Mouse (Mus musculus): ENCODE measurements around the gene P2ry13. TPM values are rescaled to one million over a fixed set of nuclear protein-coding genes. Genes with fewer than 3 reads are reported as not detected.

Gene P2ry13
- polyA plus RNA-seq, 1 experiment from 2014 or later: 0.69 TPM

DNA sequence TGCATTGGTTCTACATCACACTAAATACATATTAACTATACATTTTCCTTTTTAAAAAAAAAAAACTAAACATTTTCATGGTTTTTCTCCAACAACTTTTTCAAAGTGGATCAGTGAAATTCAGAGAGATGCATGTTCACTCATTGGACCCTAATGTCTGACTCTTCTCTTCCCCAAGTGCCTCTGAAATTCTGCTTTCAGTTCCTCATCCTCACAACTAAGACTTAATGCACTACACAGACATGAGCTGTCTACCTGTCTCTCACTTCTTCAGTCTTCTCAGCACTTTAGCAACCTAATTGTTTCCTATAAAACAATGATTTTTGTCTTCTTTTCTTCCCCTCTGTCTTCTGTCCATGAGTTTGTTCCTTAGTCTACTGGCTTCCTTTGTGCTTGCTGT is 14.7 kb upstream of the P2ry13 start:
- H3K4me3 ChIP-seq (ENCODE audit: low read length): no peak overlapping the region
- H3K9ac ChIP-seq (replicated peaks; ENCODE audit: low read length): no peak overlapping the region
- H3K27me3 ChIP-seq (ENCODE audit: insufficient read depth, low read length): no peaks in the 10 kb centered on the region
- H3K36me3 ChIP-seq (ENCODE audit: insufficient read depth, low read length): no peaks in the 10 kb centered on the region
- peaks cover 13% of the 10 kb centered on the region for H3K4me1 ChIP-seq (ENCODE audit: insufficient read depth, low read length)
- H3K9me3 ChIP-seq (ENCODE audit: low read length): no peaks in the 10 kb centered on the region
- no peak overlapping the region for H3K27ac ChIP-seq (ENCODE audit: low read length)
- ATAC-seq (ENCODE audit: low FRiP score, low TSS enrichment): no peak
- no peak overlapping the region for H3K4me2 ChIP-seq (replicated peaks; ENCODE audit: low read depth, low read length)

- 90% methylated on average over 2 of the region's 2 CpGs for WGBS
- Histone ChIP-seq H3K4me3 (ENCODE audit: low read length) (no peak overlapping the region), H3K9me3 (ENCODE audit: low read length) (no peaks in the 10 kb centered on the region), H3K27ac (ENCODE audit: low read length) (no peak overlapping the region), H3K36me3 (ENCODE audit: insufficient read depth, low read length) (no peaks in the 10 kb centered on the region), H3K4me2 (replicated peaks; ENCODE audit: low read depth, low read length) (no peak overlapping the region), H3K4me1 (ENCODE audit: insufficient read depth, low read length) (no peaks in the 10 kb centered on the region), H3K9ac (replicated peaks; ENCODE audit: low read length) (no peak overlapping the region), H3K27me3 (ENCODE audit: insufficient read depth, low read length) (no peaks in the 10 kb centered on the region)
- ATAC-seq (ENCODE audit: low FRiP score, low TSS enrichment): no peak
These were observed 11.6 kb upstream of the P2ry13 start for GRCm38 (mm10) chr3:59222303-59222702.

DNA sequence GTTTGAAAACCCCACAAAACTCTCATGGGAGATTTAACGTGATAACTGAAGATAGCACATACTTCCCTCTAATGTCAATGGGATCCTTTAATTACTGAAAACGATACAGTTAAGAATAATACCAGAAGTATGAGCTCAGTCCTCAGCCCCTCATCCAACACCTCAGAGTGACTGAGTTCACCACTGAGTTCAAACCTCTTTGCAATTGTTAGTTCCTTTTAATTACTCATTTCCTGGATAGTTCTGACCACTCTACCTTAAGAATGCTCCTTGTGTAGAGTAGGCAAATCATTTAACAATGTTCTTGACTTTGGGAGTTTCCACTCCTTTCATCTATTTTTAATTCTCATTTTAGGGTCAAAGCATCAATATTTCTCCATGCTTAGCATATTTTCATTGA is 8.6 kb upstream of the P2ry13 start:
- no peak overlapping the region for H3K4me3 ChIP-seq (ENCODE audit: low read length)
- no peak overlapping the region for H3K27ac ChIP-seq (ENCODE audit: low read length)
- H3K9me3 ChIP-seq (ENCODE audit: low read length): no peaks in the 10 kb centered on the region
- no peak overlapping the region for H3K9ac ChIP-seq (replicated peaks; ENCODE audit: low read length)
- no peaks in the 10 kb centered on the region for H3K36me3 ChIP-seq (ENCODE audit: insufficient read depth, low read length)
- no peaks in the 10 kb centered on the region for H3K27me3 ChIP-seq (ENCODE audit: insufficient read depth, low read length)
- no peaks in the 10 kb centered on the region for H3K4me1 ChIP-seq (ENCODE audit: insufficient read depth, low read length)
- WGBS: 75% methylated on average over 2 of the region's 2 CpGs
- no peak for ATAC-seq (ENCODE audit: low FRiP score, low TSS enrichment)
- no peak overlapping the region for H3K4me2 ChIP-seq (replicated peaks; ENCODE audit: low read depth, low read length)

- Histone ChIP-seq H3K4me1 (ENCODE audit: insufficient read depth, low read length) (no peaks in the 10 kb centered on the region), H3K27me3 (ENCODE audit: insufficient read depth, low read length) (no peaks in the 10 kb centered on the region), H3K4me2 (replicated peaks; ENCODE audit: low read depth, low read length) (no peak overlapping the region), H3K4me3 (ENCODE audit: low read length) (no peak overlapping the region), H3K9me3 (ENCODE audit: low read length) (no peaks in the 10 kb centered on the region), H3K9ac (replicated peaks; ENCODE audit: low read length) (no peak overlapping the region), H3K27ac (ENCODE audit: low read length) (no peak overlapping the region), H3K36me3 (ENCODE audit: insufficient read depth, low read length) (no peaks in the 10 kb centered on the region)
- no peak for ATAC-seq (ENCODE audit: low FRiP score, low TSS enrichment)
- WGBS: 94% methylated on average over 10 of the region's 10 CpGs
These were observed 6.5 kb upstream of the P2ry13 start for GRCm38 (mm10) chr3:59217211-59217610.

DNA sequence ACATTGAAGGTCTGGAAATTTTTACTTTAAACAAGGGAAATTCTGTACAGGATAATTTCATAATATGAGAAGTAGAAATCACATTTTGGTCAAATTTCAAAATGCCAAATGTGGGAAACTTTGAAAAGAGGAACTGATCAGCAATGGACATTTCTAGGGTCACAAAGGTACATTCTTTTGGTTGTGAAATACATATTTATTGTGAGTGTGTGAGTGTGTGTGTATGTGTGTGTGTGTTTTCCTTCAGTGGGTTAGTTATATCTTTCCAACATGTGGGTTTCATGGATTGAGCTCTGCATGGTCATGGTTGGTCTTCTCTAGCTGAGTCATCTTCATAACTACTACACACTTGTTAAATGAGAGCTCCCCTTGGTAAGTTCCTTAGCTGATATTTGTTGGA is 1.7 kb upstream of the P2ry13 start:
- H3K9me3 ChIP-seq (ENCODE audit: low read length): no peaks in the 10 kb centered on the region
- H3K4me1 ChIP-seq (ENCODE audit: insufficient read depth, low read length): no peaks in the 10 kb centered on the region
- no peak overlapping the region for H3K9ac ChIP-seq (replicated peaks; ENCODE audit: low read length)
- no peak overlapping the region for H3K4me3 ChIP-seq (ENCODE audit: low read length)
- no peaks in the 10 kb centered on the region for H3K36me3 ChIP-seq (ENCODE audit: insufficient read depth, low read length)
- ATAC-seq (ENCODE audit: low FRiP score, low TSS enrichment): no peak
- no peak overlapping the region for H3K27ac ChIP-seq (ENCODE audit: low read length)
- no peaks in the 10 kb centered on the region for H3K27me3 ChIP-seq (ENCODE audit: insufficient read depth, low read length)
- H3K4me2 ChIP-seq (replicated peaks; ENCODE audit: low read depth, low read length): no peak overlapping the region

DNA sequence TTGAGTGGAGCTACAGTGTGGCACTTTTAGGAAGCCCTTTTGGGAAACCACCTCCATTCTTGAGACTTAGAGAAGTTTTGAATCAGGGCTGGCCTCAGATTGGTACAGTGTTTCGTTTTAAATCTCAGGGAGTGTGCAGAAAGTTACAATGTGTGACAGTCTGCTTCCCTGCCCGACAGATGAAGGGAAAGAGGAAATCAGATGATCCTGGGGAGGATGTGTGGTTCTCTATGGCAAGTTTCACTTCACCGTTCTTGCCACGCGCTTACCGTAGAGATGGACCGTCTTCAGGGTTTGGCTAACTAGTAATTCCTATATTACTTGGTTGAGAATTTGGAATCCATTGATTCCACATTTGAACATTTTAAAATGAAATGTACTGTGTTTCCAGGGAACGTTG is 1.1 kb upstream of the P2ry13 start:
- no peak overlapping the region for H3K9ac ChIP-seq (replicated peaks; ENCODE audit: low read length)
- no peaks in the 10 kb centered on the region for H3K27me3 ChIP-seq (ENCODE audit: insufficient read depth, low read length)
- no peak overlapping the region for H3K27ac ChIP-seq (ENCODE audit: low read length)
- 82% methylated on average over 8 of the region's 8 CpGs for WGBS
- H3K4me1 ChIP-seq (ENCODE audit: insufficient read depth, low read length): no peaks in the 10 kb centered on the region
- H3K9me3 ChIP-seq (ENCODE audit: low read length): no peaks in the 10 kb centered on the region
- H3K36me3 ChIP-seq (ENCODE audit: insufficient read depth, low read length): no peaks in the 10 kb centered on the region
- H3K4me3 ChIP-seq (ENCODE audit: low read length): no peak overlapping the region
- H3K4me2 ChIP-seq (replicated peaks; ENCODE audit: low read depth, low read length): no peak overlapping the region
- ATAC-seq (ENCODE audit: low FRiP score, low TSS enrichment): no peak

GRCm38 (mm10) chr3:59210089-59210488 is 593 bp downstream of the P2ry13 start:
- H3K9ac ChIP-seq (replicated peaks; ENCODE audit: low read length): no peak overlapping the region
- H3K4me1 ChIP-seq (ENCODE audit: insufficient read depth, low read length): no peaks in the 10 kb centered on the region
- no peak overlapping the region for H3K27ac ChIP-seq (ENCODE audit: low read length)
- no peaks in the 10 kb centered on the region for H3K9me3 ChIP-seq (ENCODE audit: low read length)
- H3K36me3 ChIP-seq (ENCODE audit: insufficient read depth, low read length): no peaks in the 10 kb centered on the region
- WGBS: 82% methylated on average over 8 of the region's 8 CpGs
- H3K27me3 ChIP-seq (ENCODE audit: insufficient read depth, low read length): no peaks in the 10 kb centered on the region
- no peak for ATAC-seq (ENCODE audit: low FRiP score, low TSS enrichment)
- H3K4me3 ChIP-seq (ENCODE audit: low read length): no peak overlapping the region
- no peak overlapping the region for H3K4me2 ChIP-seq (replicated peaks; ENCODE audit: low read depth, low read length)

- no peaks in the 10 kb centered on the region for H3K4me1 ChIP-seq (ENCODE audit: insufficient read depth, low read length)
- ATAC-seq (ENCODE audit: low FRiP score, low TSS enrichment): no peak; the same call in 1 of the 2 replicates
These were observed 1.8 kb downstream of the P2ry13 start for GRCm38 (mm10) chr3:59208650-59209548.

DNA sequence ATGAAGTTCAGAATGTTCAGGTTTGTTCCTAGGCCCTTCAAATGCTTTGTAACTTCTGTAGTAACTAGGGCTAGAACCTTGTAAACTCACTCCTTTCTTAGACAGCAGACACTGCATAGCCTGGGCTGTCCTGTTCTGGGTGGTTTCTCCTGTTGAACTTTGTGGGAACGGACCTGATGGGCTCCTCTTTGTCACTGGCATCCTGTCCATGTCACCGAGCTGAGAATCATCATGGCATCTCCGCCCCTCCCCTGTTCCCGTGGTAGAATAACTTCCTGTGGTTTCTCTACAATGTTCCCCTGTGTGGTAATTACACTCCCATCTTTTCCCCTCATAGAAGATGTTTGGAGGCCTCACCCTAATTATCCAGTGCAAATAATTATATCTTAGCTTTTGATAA is 4.7 kb downstream of the P2ry13 start:
- Histone ChIP-seq H3K9me3 (ENCODE audit: low read length) (no peaks in the 10 kb centered on the region), H3K9ac (replicated peaks; ENCODE audit: low read length) (no peak overlapping the region), H3K36me3 (ENCODE audit: insufficient read depth, low read length) (no peaks in the 10 kb centered on the region), H3K27ac (ENCODE audit: low read length) (no peak overlapping the region), H3K27me3 (ENCODE audit: insufficient read depth, low read length) (no peaks in the 10 kb centered on the region), H3K4me2 (replicated peaks; ENCODE audit: low read depth, low read length) (no peak overlapping the region), H3K4me3 (ENCODE audit: low read length) (no peak overlapping the region), H3K4me1 (ENCODE audit: insufficient read depth, low read length) (no peaks in the 10 kb centered on the region)
- no peak for ATAC-seq (ENCODE audit: low FRiP score, low TSS enrichment)
- 72% methylated on average over 4 of the region's 4 CpGs for whole genome bisulfite sequencing

More at GRCm38 (mm10) chr3:59208650-59209548, 1.8 kb downstream of the P2ry13 start:
- Histone ChIP-seq H3K4me2 (replicated peaks; ENCODE audit: low read depth, low read length) (no peak overlapping the region), H3K4me3 (ENCODE audit: low read length) (no peak overlapping the region), H3K27ac (ENCODE audit: low read length) (no peak overlapping the region), H3K9ac (replicated peaks; ENCODE audit: low read length) (no peak overlapping the region), H3K27me3 (ENCODE audit: insufficient read depth, low read length) (no peaks in the 10 kb centered on the region), H3K9me3 (ENCODE audit: low read length) (no peaks in the 10 kb centered on the region), H3K36me3 (ENCODE audit: insufficient read depth, low read length) (no peaks in the 10 kb centered on the region)
- WGBS: 64% methylated on average over 4 of the region's 4 CpGs

DNA sequence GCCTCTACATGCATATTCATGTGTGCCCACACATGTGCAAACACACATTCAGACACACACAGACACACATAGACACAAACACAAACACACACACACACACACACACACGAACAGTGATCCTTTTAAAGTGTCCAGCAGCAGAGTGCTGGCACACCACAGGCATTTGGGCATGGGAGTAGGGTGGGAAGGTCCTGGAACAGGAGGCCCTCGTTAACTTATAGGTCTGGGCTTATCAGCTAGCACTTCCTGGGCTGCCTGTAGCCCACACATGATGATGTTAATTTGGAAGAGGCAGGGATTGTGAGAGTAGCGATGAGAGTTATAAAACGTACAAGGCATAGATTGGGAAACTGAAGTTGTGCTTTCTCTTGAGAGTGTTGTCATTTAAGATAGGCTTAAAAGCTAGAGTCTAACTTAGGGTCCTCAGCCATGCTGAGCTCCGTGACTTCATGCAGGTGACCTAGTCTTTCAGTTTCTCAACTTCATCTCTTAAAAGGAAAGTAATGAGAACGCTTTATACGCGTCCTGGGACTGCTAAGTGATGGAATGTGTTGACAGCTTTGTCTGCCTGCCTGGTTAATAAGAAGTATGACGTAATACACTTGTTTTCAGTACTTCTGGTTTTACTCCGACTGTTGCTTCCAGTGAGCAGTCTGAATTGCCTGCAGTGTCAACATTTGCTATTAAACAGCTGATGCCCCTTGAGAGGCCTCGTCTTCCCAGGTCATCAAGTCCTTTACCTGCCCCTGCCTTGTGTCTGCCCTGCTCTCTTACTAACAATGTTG is 5.8 kb downstream of the P2ry13 start:
- Histone ChIP-seq H3K4me1 (ENCODE audit: insufficient read depth, low read length) (no peaks in the 10 kb centered on the region), H3K9ac (replicated peaks; ENCODE audit: low read length) (no peak overlapping the region), H3K27ac (ENCODE audit: low read length) (no peak overlapping the region), H3K9me3 (ENCODE audit: low read length) (no peaks in the 10 kb centered on the region), H3K36me3 (ENCODE audit: insufficient read depth, low read length) (no peaks in the 10 kb centered on the region), H3K4me2 (replicated peaks; ENCODE audit: low read depth, low read length) (no peak overlapping the region), H3K27me3 (ENCODE audit: insufficient read depth, low read length) (no peaks in the 10 kb centered on the region), H3K4me3 (ENCODE audit: low read length) (no peak overlapping the region)
- ATAC-seq (ENCODE audit: low FRiP score, low TSS enrichment): no peak
- 73% methylated on average over 11 of the region's 11 CpGs for WGBS
